Mouse (Mus musculus): ENCODE measurements around the gene Alkal2. TPM values are rescaled to one million over a fixed set of nuclear protein-coding genes. Genes with fewer than 3 reads are reported as not detected.

The Alkal2 gene
- polyA plus RNA-seq, 1 experiment from 2014 or later = 0.58 TPM

GRCm38 (mm10) chr12:30891438-30891837 lies 7.3 kb downstream of the Alkal2 start:
- ATAC-seq (ENCODE audit: insufficient read depth) (no peak), DNase-seq (no peak)
- TF ChIP-seq CTCF (IDR thresholded peaks at IDR 0.05; ENCODE audit: low read depth) = no peak
- Histone ChIP-seq H3K4me2 (no peak overlapping the region), H3K36me3 (ENCODE audit: insufficient read depth) (peaks cover 11% of the 10 kb centered on the region; the same call in 1 of the 2 replicates), H3K27me3 (ENCODE audit: insufficient read depth, low read length) (0 out of 2 replicates have a peak, but pooled peaks cover under 1% of the 10 kb centered on the region), H3K27ac (ENCODE audit: low read depth) (no peak overlapping the region), H3K9me3 (ENCODE audit: low read depth, low read length) (no peaks in the 10 kb centered on the region), H3K4me3 (ENCODE audit: low read depth, low read length) (no peak overlapping the region), H3K9ac (no peak overlapping the region), H3K4me1 (ENCODE audit: insufficient read depth) (no peaks in the 10 kb centered on the region)
- WGBS = 82% methylated on average over 7 of the region's 7 CpGs

GRCm38 (mm10) chr12:30897039-30897438 lies 12.9 kb downstream of the Alkal2 start:
- DNase-seq (no peak), ATAC-seq (ENCODE audit: insufficient read depth) (no peak)
- TF ChIP-seq CTCF (IDR thresholded peaks at IDR 0.05; ENCODE audit: low read depth) = no peak
- no peaks in the 10 kb centered on the region for H3K4me1 ChIP-seq (ENCODE audit: insufficient read depth)
- H3K36me3 ChIP-seq (ENCODE audit: insufficient read depth) = peaks cover 25% of the 10 kb centered on the region; the same call in 1 of the 2 replicates
- H3K4me2 ChIP-seq = no peak overlapping the region
- no peak overlapping the region for H3K9ac ChIP-seq
- no peaks in the 10 kb centered on the region for H3K27me3 ChIP-seq (ENCODE audit: insufficient read depth, low read length)
- H3K27ac ChIP-seq (ENCODE audit: low read depth) = no peak overlapping the region
- 81% methylated on average over 4 of the region's 4 CpGs for WGBS
- H3K4me3 ChIP-seq (ENCODE audit: low read depth, low read length) = no peak overlapping the region
- no peaks in the 10 kb centered on the region for H3K9me3 ChIP-seq (ENCODE audit: low read depth, low read length)

GRCm38 (mm10) chr12:30908658-30909057 lies 24.5 kb downstream of the Alkal2 start:
- Histone ChIP-seq H3K9ac (no peak overlapping the region), H3K27ac (ENCODE audit: low read depth) (no peak overlapping the region), H3K4me2 (no peak overlapping the region; the same call in 1 of the 2 replicates), H3K4me3 (ENCODE audit: low read depth, low read length) (no peak overlapping the region), H3K27me3 (ENCODE audit: insufficient read depth, low read length) (no peaks in the 10 kb centered on the region), H3K36me3 (ENCODE audit: insufficient read depth) (peaks cover 22% of the 10 kb centered on the region), H3K4me1 (ENCODE audit: insufficient read depth) (peaks cover 8% of the 10 kb centered on the region; the same call in 1 of the 2 replicates), H3K9me3 (ENCODE audit: low read depth, low read length) (no peaks in the 10 kb centered on the region)
- no peak for DNase-seq
- no peak for ATAC-seq (ENCODE audit: insufficient read depth)
- TF ChIP-seq CTCF (IDR thresholded peaks at IDR 0.05; ENCODE audit: low read depth) = no peak
- WGBS = 90% methylated on average over 1 of the region's 1 CpGs

- H3K9me3 ChIP-seq (ENCODE audit: low read depth, low read length) = no peaks in the 10 kb centered on the region
- no peak overlapping the region; the same call in 1 of the 2 replicates for H3K4me3 ChIP-seq (ENCODE audit: low read depth, low read length)
- WGBS = 73% methylated on average over 2 of the region's 2 CpGs
- no peak overlapping the region for H3K27ac ChIP-seq (ENCODE audit: low read depth)
- H3K9ac ChIP-seq = no peak overlapping the region
- peaks cover 12% of the 10 kb centered on the region for H3K36me3 ChIP-seq (ENCODE audit: insufficient read depth)
- DNase-seq (no peak), ATAC-seq (ENCODE audit: insufficient read depth) (no peak)
- peak overlapping the region; percentile 92 for H3K4me2 ChIP-seq
- TF ChIP-seq CTCF (IDR thresholded peaks at IDR 0.05; ENCODE audit: low read depth) = no peak
- no peaks in the 10 kb centered on the region for H3K27me3 ChIP-seq (ENCODE audit: insufficient read depth, low read length)
- peaks cover 8% of the 10 kb centered on the region; the same call in 1 of the 2 replicates for H3K4me1 ChIP-seq (ENCODE audit: insufficient read depth)
These were observed 25.8 kb downstream of the Alkal2 start for GRCm38 (mm10) chr12:30909881-30910280.

GRCm38 (mm10) chr12:30910860-30911259 lies 26.7 kb downstream of the Alkal2 start:
- Histone ChIP-seq H3K4me2 (peak overlapping the region; percentile 92), H3K9me3 (ENCODE audit: low read depth, low read length) (no peaks in the 10 kb centered on the region), H3K9ac (peak overlapping the region; percentile 88), H3K4me1 (ENCODE audit: insufficient read depth) (peaks cover 8% of the 10 kb centered on the region; the same call in 1 of the 2 replicates), H3K27ac (ENCODE audit: low read depth) (peak overlapping the region; percentile 62), H3K36me3 (ENCODE audit: insufficient read depth) (peaks cover 9% of the 10 kb centered on the region), H3K27me3 (ENCODE audit: insufficient read depth, low read length) (no peaks in the 10 kb centered on the region), H3K4me3 (ENCODE audit: low read depth, low read length) (peak overlapping the region; percentile 76)
- no peak for TF ChIP-seq CTCF (IDR thresholded peaks at IDR 0.05; ENCODE audit: low read depth)
- 15% methylated on average over 8 of the region's 8 CpGs for WGBS
- DNase-seq (no peak), ATAC-seq (ENCODE audit: insufficient read depth) (peak; percentile 18)

- H3K4me1 ChIP-seq (ENCODE audit: insufficient read depth) = peaks cover 8% of the 10 kb centered on the region; the same call in 1 of the 2 replicates
- H3K36me3 ChIP-seq (ENCODE audit: insufficient read depth) = peaks cover 5% of the 10 kb centered on the region; the same call in 1 of the 2 replicates
- H3K27ac ChIP-seq (ENCODE audit: low read depth) = peak within 1 kb of the TSS; percentile 62
- H3K9me3 ChIP-seq (ENCODE audit: low read depth, low read length) = no peaks in the 10 kb centered on the region
- under 1% methylated on average over 52 of the region's 52 CpGs for WGBS
- DNase-seq = peak; percentile 98
- no peaks in the 10 kb centered on the region for H3K27me3 ChIP-seq (ENCODE audit: insufficient read depth, low read length)
- peak within 1 kb of the TSS; percentile 76 for H3K4me3 ChIP-seq (ENCODE audit: low read depth, low read length)
- TF ChIP-seq CTCF (IDR thresholded peaks at IDR 0.05; ENCODE audit: low read depth) = no peak
- H3K9ac ChIP-seq = peak within 1 kb of the TSS; percentile 88
- ATAC-seq (ENCODE audit: insufficient read depth) = peak; percentile 97
- peak within 1 kb of the TSS; percentile 92 for H3K4me2 ChIP-seq
These were observed 27.3 kb downstream of the Alkal2 start, which contains the start of the genes Acp1 and Sh3yl1 for GRCm38 (mm10) chr12:30911261-30912047. Gene Acp1, minus strand, starts transcription at chr12:30911589. Gene Sh3yl1, plus strand, starts transcription at chr12:30911668.

- Histone ChIP-seq H3K9me3 (ENCODE audit: low read depth, low read length) (no peaks in the 10 kb centered on the region), H3K27me3 (ENCODE audit: insufficient read depth, low read length) (no peaks in the 10 kb centered on the region), H3K4me1 (ENCODE audit: insufficient read depth) (peaks cover 8% of the 10 kb centered on the region; the same call in 1 of the 2 replicates), H3K27ac (ENCODE audit: low read depth) (no peak overlapping the region), H3K4me3 (ENCODE audit: low read depth, low read length) (peak overlapping the region; percentile 76), H3K4me2 (peak overlapping the region; percentile 92), H3K9ac (peak overlapping the region; percentile 88), H3K36me3 (ENCODE audit: insufficient read depth) (peaks cover 5% of the 10 kb centered on the region; the same call in 1 of the 2 replicates)
- no peak for TF ChIP-seq CTCF (IDR thresholded peaks at IDR 0.05; ENCODE audit: low read depth)
- WGBS = under 1% methylated on average over 19 of the region's 19 CpGs
- peak; percentile 72 for DNase-seq
- ATAC-seq (ENCODE audit: insufficient read depth) = peak; percentile 86
These were observed 27.9 kb downstream of the Alkal2 start for GRCm38 (mm10) chr12:30912048-30912381.
